Mouse (Mus musculus) monocyte, adult 2 months (primary cell): Measurements from ENCODE around the gene Lcat.
"Not testable (repeated sequence)": the region's sequence is repeated elsewhere in the genome, so short reads cannot be mapped to it uniquely, and the experiment has no call there.

Experiments used
- DNase-seq, 2 experiments: peaks; one replicate each; pipeline ENCODE4 v3.0.0; 2022; ENCODE audit warnings: low spot score in 2 of 2, low read depth in 1 of 2

Lcat gene

GRCm38 (mm10) chr8:105943321-105943739 is at the start of gene Lcat:
Gene Lcat (minus strand): TSS chr8:105943382.
- no peak for DNase-seq

GRCm38 (mm10) chr8:105992499-105992898 is 49.3 kb upstream of the Lcat start:
- no peak for DNase-seq

- no peak for DNase-seq
These were observed 48.4 kb upstream of the Lcat start for GRCm38 (mm10) chr8:105991546-105991945.

GRCm38 (mm10) chr8:105990856-105991387 is 47.7 kb upstream of the Lcat start, which contains the start of gene Dus2:
Gene Dus2 (plus strand): TSS chr8:105991337.
- DNase-seq = peak in 1 of 2 experiments; percentile 71

GRCm38 (mm10) chr8:105988546-105988945 is 45.4 kb upstream of the Lcat start:
- no peak for DNase-seq

- DNase-seq = not testable (repeated sequence)
These were observed 40.2 kb upstream of the Lcat start for GRCm38 (mm10) chr8:105983406-105983805.

GRCm38 (mm10) chr8:105981146-105981545 is 38.0 kb upstream of the Lcat start:
- DNase-seq = no peak

- DNase-seq = no peak
These were observed 36.1 kb upstream of the Lcat start, which contains the start of gene Dpep3 for GRCm38 (mm10) chr8:105979325-105979724. Gene Dpep3 (minus strand): TSS chr8:105979429.

- no peak for DNase-seq
These were observed 32.2 kb upstream of the Lcat start for GRCm38 (mm10) chr8:105975363-105975762.

- DNase-seq = no peak
These were observed 28.0 kb upstream of the Lcat start for GRCm38 (mm10) chr8:105971019-105971720.

- DNase-seq = no peak
These were observed 26.2 kb upstream of the Lcat start for GRCm38 (mm10) chr8:105969367-105969766.

- no peak for DNase-seq
These were observed 23.6 kb upstream of the Lcat start for GRCm38 (mm10) chr8:105966692-105967311.

- DNase-seq = peak in 1 of 2 experiments; percentile 17
These were observed 22.7 kb upstream of the Lcat start, which contains the start of gene Slc12a4 for GRCm38 (mm10) chr8:105965905-105966341. Gene Slc12a4 (minus strand): TSS chr8:105966097.

GRCm38 (mm10) chr8:105965266-105965904 is 22.2 kb upstream of the Lcat start:
- peak in 1 of 2 experiments; percentile 21 for DNase-seq

GRCm38 (mm10) chr8:105964506-105965265 is 21.5 kb upstream of the Lcat start:
- no peak for DNase-seq

- DNase-seq = no peak
These were observed 18.4 kb upstream of the Lcat start for GRCm38 (mm10) chr8:105961536-105961935.

GRCm38 (mm10) chr8:105961101-105961500 is 17.9 kb upstream of the Lcat start:
- no peak for DNase-seq

GRCm38 (mm10) chr8:105959350-105959749 is 16.2 kb upstream of the Lcat start:
- DNase-seq = no peak

- no peak for DNase-seq
These were observed 14.6 kb upstream of the Lcat start for GRCm38 (mm10) chr8:105957813-105958212.

GRCm38 (mm10) chr8:105956556-105956955 is 13.4 kb upstream of the Lcat start:
- no peak for DNase-seq
